Mouse (Mus musculus): ENCODE measurements around the gene Btbd17.

DNA sequence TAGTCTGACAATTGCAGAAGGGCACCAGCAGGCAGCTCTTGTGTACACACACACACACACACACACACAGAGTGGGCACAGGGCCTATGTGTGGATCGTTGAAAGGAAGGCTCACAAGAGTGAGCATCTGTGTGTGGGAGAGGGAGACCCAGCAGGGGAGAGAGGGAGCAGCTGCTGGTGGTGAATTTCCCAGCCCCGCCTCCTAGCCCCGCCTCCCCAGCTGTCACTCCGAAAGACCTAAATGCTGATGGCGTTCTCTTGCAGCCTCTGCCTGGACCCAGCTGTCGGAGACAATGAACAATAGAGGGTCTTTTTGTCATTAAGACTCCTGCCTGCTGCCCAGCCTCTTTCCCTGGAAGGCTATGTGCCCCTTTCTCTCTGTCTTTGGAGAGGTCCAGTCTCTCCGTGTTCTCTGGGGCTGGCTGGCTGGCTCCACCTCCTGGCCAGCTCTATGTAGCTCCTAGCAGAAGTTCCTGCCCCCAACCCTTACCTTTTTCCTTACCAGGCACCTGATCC, 456 bp downstream of the Btbd17 start:
- TF ChIP-seq FLI1 (IDR thresholded peaks at IDR 0.05; ENCODE audit: low read length) (no peak), GATA1 (IDR thresholded peaks at IDR 0.05; ENCODE audit: borderline replicate concordance, low read length) (no peak)
